Mouse (Mus musculus) lung, adult 2 months (tissue): ENCODE measurements around the gene Daglb.

Source experiments
- CTCF ChIP-seq: fragments of 200-500 bp; IDR thresholded peaks from 2 replicates; pipeline ENCODE4 v1.5.1; 2011; ENCODE audit warnings: mild to moderate bottlenecking, low read length, control low read depth; ENCODE audit not compliant: insufficient read depth
- POLR2A ChIP-seq: fragments of 200-500 bp; IDR thresholded peaks from 2 replicates; pipeline ENCODE4 v1.6.1; 2011; ENCODE audit warnings: low read depth, mild to moderate bottlenecking, control low read depth, low read length, borderline replicate concordance; ENCODE audit errors: extremely low read depth

- TF ChIP-seq CTCF (no peak), POLR2A (no peak)
These were observed 58.5 kb downstream of the Daglb start for GRCm38 (mm10) chr5:143522882-143523281.
